Mouse (Mus musculus): Measurements from ENCODE around the gene Ephb3.

- no peak for TF ChIP-seq GATA1 (IDR thresholded peaks at IDR 0.05; ENCODE audit: borderline replicate concordance, low read length)
- TF ChIP-seq FLI1 (IDR thresholded peaks at IDR 0.05; ENCODE audit: low read length): no peak
Observed at GRCm38 (mm10) chr16:21198006-21198405, 6.5 kb upstream of the Ephb3 start.

Measured in megakaryocyte, embryonic 14.5 days (primary cell).